Mouse (Mus musculus): ENCODE results near the gene Gpx3. TPM values are rescaled to one million over a fixed set of nuclear protein-coding genes. Genes with fewer than 3 reads are reported as not detected.
"Not testable (repeated sequence)": the region's sequence is repeated elsewhere in the genome, so short reads cannot be mapped to it uniquely, and the experiment has no call there.

Gpx3 gene
- polyA plus RNA-seq, 1 experiment from 2014 or later, result 50.2 TPM

DNA sequence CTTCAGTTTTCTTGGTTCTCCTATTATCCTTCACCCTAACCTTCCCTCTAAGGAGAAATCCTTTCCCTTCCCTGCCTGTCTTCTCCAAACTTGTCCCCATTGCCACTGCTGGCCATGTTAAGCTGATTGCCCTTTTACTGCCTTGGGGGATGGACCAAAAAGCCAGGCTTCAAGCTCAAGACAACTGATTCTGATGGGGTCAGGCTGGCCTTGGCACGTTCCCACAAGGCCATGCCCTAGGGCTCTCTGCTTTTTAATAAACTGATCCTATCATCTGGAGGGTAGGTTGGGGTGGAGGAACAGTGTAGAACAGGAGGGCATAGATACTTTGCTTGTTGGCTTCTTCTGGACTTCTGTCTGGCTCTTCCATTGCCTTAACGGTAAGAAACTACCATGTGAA is 16.8 kb upstream of the Gpx3 start:
- no peak overlapping the region for H3K4me2 ChIP-seq
- peaks cover 6% of the 10 kb centered on the region; the same call in 1 of the 2 replicates for H3K4me1 ChIP-seq (replicated peaks)
- no peaks in the 10 kb centered on the region for H3K9me3 ChIP-seq
- no peaks in the 10 kb centered on the region for H3K36me3 ChIP-seq
- no peak for ATAC-seq (ENCODE audit: low FRiP score)
- no peak overlapping the region for H3K9ac ChIP-seq
- H3K4me3 ChIP-seq, result no peak overlapping the region
- 89% methylated on average over 2 of the region's 2 CpGs for WGBS
- peaks cover 10% of the 10 kb centered on the region; the same call in 1 of the 2 replicates for H3K27me3 ChIP-seq
- H3K27ac ChIP-seq, result no peak overlapping the region

DNA sequence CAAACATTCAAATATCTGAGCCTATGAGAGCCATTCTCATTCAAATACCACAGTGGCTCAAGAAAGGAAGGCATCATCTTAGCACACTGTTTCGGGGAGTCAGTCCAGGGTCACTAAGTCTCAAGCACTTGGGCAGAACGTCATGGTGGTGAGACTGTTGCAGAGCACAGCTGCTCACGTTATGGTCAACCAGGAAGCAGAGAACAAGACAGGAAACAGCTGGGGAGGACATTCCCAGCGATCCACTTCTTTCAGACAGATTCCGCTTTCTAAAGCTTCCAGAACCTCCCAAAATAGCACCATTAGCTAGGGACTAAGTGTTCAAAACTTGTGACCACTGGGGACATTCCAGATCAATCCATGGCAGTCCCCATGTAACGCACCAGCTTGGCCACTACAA is 14.3 kb upstream of the Gpx3 start:
- peaks cover 10% of the 10 kb centered on the region; the same call in 1 of the 2 replicates for H3K27me3 ChIP-seq
- no peaks in the 10 kb centered on the region; the same call in 1 of the 2 replicates for H3K4me1 ChIP-seq (replicated peaks)
- H3K27ac ChIP-seq, result no peak overlapping the region
- no peak for ATAC-seq (ENCODE audit: low FRiP score)
- no peak overlapping the region for H3K9ac ChIP-seq
- WGBS, result 87% methylated on average over 6 of the region's 6 CpGs
- no peaks in the 10 kb centered on the region for H3K9me3 ChIP-seq
- no peak overlapping the region for H3K4me3 ChIP-seq
- H3K4me2 ChIP-seq, result no peak overlapping the region
- H3K36me3 ChIP-seq, result no peaks in the 10 kb centered on the region

DNA sequence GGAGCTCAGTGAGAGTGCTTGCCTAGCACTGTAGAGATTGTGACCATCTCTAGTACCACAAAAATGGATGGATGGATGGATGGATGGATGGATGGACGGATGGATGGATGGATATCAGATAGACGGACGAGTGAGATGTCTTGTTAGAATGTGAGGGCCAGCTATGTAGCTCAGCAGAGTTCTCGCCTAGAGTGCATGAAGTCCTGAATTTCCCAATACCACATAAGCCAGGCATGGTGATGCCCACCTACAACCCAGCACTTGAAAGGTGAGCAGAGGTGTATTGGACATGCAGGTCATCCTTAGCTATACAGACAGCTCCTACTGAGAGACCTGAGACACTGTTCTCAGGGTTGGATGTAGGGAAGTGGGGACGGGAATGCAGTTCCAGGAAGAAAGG is 10.9 kb upstream of the Gpx3 start:
- Histone ChIP-seq H3K9me3 (no peaks in the 10 kb centered on the region), H3K4me1 (replicated peaks) (no peaks in the 10 kb centered on the region), H3K9ac (no peak overlapping the region), H3K4me3 (no peak overlapping the region), H3K27ac (no peak overlapping the region), H3K27me3 (0 out of 2 replicates have a peak, but pooled peaks cover 2% of the 10 kb centered on the region), H3K4me2 (no peak overlapping the region), H3K36me3 (no peaks in the 10 kb centered on the region)
- no peak for ATAC-seq (ENCODE audit: low FRiP score)
- WGBS, result 83% methylated on average over 5 of the region's 5 CpGs

DNA sequence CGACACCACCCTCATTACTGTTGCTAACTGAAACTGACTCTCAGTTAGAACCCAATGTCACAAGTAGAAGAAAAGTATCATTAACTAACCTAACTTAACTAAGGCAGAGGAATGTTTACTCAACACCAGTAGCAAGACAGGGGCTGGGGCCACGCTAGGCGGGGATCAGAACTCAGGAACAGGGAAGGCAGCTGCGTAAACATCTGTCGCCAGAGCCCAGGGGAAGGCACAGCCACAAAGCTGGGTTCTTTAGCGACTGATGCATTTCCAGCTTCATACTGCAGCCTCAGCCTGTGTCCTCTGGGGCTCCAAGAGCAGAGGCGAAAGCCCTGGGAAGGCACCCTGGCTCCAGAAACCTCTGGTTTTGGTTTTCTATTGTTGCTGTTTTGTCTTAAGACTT is 10.2 kb upstream of the Gpx3 start:
- no peak for ATAC-seq (ENCODE audit: low FRiP score)
- Histone ChIP-seq H3K27me3 (no peaks in the 10 kb centered on the region), H3K27ac (no peak overlapping the region), H3K36me3 (no peaks in the 10 kb centered on the region), H3K4me1 (replicated peaks) (no peaks in the 10 kb centered on the region), H3K9me3 (no peaks in the 10 kb centered on the region), H3K4me2 (no peak overlapping the region), H3K9ac (no peak overlapping the region), H3K4me3 (no peak overlapping the region)
- 54% methylated on average over 7 of the region's 7 CpGs for WGBS

DNA sequence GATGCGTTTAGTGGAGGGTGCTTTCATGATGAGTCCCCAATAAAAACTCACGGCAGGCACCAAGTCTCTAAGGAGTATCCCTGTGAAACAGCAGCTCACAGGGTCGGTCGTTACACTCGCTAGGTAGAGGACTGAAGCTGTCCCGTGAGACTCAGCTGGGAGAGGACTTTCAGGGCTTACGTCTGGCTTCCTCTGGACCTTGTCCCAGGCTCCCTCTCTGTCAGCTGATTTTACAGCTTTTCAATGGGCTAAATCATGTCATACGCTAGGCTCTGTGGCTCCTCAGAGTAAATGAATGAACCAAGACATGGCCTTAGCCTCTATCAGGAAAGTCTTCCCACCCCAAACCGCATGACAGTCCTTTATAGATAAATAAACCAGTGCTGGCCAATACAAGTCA is 7.7 kb upstream of the Gpx3 start:
- Histone ChIP-seq H3K4me1 (replicated peaks) (no peaks in the 10 kb centered on the region), H3K27ac (no peak overlapping the region), H3K36me3 (no peaks in the 10 kb centered on the region), H3K9me3 (no peaks in the 10 kb centered on the region), H3K9ac (no peak overlapping the region), H3K4me2 (no peak overlapping the region), H3K27me3 (no peaks in the 10 kb centered on the region), H3K4me3 (no peak overlapping the region)
- ATAC-seq (ENCODE audit: low FRiP score), result no peak
- 71% methylated on average over 9 of the region's 9 CpGs for WGBS

DNA sequence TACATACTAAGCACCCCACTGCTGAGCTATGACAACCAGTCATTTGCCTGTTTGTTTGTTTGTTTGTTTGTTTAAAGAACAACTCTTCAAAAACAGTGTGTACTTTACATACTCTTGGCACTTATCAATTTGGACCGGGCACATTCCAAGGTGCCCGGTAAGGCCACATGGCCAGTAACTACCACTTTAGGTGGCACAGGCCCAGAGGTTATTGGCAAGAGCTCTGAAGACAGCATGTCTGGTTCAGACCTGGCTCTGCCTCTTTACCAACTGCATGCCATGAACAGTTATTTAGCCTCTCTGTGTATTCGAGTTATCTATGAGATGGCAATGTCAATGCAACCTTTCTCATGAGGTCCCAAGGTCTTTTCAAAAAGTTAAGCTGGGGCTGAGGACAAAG is 5.6 kb upstream of the Gpx3 start:
- 93% methylated on average over 3 of the region's 3 CpGs for WGBS
- H3K4me3 ChIP-seq, result not testable (repeated sequence)

DNA sequence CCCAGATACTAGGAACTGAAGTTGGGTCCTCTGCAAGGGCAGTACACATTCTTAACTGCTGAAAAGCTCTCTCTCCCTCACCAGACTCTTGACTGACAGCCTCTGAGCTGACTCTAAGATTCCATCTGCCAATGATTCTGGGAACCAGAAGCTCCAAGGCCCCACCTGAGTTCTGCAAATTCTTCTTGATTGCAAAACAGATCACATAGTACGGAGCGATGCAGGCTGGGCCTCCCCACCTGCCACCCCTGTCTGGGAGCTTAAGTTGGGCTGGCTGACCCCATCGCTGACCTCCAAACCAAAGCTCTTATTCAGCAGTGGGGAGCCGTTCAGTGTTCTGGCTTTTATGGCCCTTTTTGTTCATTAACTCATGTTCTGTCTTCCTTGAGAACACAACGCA is 4.8 kb upstream of the Gpx3 start:
- Histone ChIP-seq H3K9me3 (no peaks in the 10 kb centered on the region), H3K9ac (no peak overlapping the region), H3K27ac (no peak overlapping the region), H3K36me3 (no peaks in the 10 kb centered on the region), H3K4me1 (replicated peaks) (peaks cover 3% of the 10 kb centered on the region; the same call in 1 of the 2 replicates), H3K4me3 (no peak overlapping the region), H3K27me3 (no peaks in the 10 kb centered on the region), H3K4me2 (no peak overlapping the region)
- 36% methylated on average over 5 of the region's 5 CpGs for WGBS
- ATAC-seq (ENCODE audit: low FRiP score), result no peak

More for the DNA sequence above, 5.6 kb upstream of the Gpx3 start:
- not testable (repeated sequence) for ATAC-seq (ENCODE audit: low FRiP score); H3K9ac ChIP-seq; H3K27me3 ChIP-seq; H3K27ac ChIP-seq; H3K4me1 ChIP-seq (replicated peaks); H3K36me3 ChIP-seq; H3K4me2 ChIP-seq; H3K9me3 ChIP-seq

DNA sequence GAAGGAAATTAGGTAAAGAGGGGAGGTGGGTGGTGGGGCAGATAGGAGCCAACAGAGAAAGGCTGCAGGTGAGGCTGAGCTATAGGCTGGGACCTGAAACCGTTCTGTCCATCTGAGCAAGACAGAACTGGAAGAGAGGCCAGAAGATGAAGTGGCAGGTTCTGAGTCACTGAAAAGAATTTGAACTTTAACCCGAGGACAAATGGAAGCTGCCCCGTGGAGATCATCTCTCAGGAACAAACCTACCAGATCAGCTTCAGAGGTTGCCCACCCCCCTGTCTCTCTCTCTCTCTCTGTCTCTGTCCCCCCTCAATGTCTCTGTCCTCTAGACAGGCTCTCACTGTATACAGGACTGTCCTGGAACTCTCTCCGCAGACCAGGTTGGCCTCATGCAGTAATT is 2.6 kb upstream of the Gpx3 start:
- Histone ChIP-seq H3K9me3 (no peaks in the 10 kb centered on the region), H3K27me3 (no peaks in the 10 kb centered on the region), H3K27ac (no peak overlapping the region), H3K9ac (no peak overlapping the region), H3K4me2 (no peak overlapping the region), H3K36me3 (no peaks in the 10 kb centered on the region), H3K4me1 (replicated peaks) (peaks cover 18% of the 10 kb centered on the region), H3K4me3 (no peak overlapping the region)
- WGBS, result 75% methylated on average over 4 of the region's 4 CpGs
- no peak for ATAC-seq (ENCODE audit: low FRiP score)

DNA sequence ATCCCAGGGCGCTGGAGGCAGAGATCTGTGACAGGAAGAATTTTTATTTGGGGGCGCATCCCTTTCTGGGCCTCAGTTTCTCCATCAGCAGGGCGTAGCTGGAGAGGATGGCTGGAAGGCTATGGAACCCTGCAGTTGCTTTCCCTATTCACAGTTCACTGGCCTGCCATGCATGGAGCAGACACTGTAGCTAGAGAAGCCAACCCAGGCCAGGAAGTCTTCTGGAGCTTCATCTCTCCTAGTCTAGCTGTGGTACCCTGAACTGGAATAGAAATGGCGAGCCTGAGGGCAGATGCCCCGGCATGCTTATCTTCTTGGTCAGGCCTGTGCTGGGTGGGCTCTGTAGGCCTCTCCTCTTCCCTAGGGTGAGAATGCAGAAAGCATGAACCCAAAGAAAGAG is 1.1 kb downstream of the Gpx3 start:
- no peaks in the 10 kb centered on the region for H3K9me3 ChIP-seq
- WGBS, result 74% methylated on average over 5 of the region's 5 CpGs
- H3K27ac ChIP-seq, result no peak overlapping the region
- peaks cover 3% of the 10 kb centered on the region; the same call in 1 of the 2 replicates for H3K36me3 ChIP-seq
- no peak for ATAC-seq (ENCODE audit: low FRiP score)
- no peaks in the 10 kb centered on the region for H3K27me3 ChIP-seq
- H3K4me3 ChIP-seq, result peak overlapping the region; percentile 55
- peak overlapping the region; percentile 69 for H3K9ac ChIP-seq
- peaks cover 18% of the 10 kb centered on the region for H3K4me1 ChIP-seq (replicated peaks)
- H3K4me2 ChIP-seq, result peak overlapping the region; percentile 80

DNA sequence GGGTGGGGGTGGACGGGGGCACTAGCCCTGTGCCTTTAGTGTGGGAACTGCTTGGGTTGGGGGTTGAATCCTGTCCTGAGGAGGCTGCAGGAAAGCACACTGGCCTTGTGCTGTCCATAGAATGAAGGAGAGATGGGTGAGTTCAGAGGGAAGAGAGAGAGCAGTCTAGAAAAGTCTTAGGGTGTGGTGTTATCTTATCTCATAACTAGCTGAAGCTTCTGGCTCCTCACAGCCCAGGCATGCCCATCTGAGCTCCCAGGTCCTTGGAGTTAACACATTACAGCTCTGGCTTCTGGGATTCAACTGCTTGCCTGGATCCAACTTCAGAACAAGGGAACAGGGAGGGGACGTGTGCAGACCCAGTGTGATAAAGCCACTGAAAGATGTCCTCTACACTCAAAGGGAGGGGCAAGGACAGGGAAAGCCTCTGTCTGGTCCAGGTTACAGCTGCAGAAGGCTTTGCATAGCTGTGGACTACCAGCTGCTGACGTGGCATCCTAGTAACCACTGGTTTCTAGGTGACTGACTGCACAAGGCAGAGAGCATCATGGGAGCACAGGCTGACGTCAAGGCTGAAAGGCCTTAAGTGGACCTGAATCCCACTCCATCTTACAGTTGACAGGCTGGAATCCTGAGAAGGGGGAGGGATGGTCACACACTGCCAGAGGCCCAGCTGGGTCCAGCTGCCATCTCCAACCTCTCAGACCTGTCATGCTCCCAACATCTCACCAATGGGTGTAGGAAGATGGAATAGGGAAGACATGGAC is 1.9 kb downstream of the Gpx3 start:
- Histone ChIP-seq H3K4me3 (no peak overlapping the region), H3K9ac (no peak overlapping the region), H3K4me1 (replicated peaks) (peaks cover 18% of the 10 kb centered on the region), H3K27ac (no peak overlapping the region), H3K4me2 (no peak overlapping the region), H3K36me3 (peaks cover 11% of the 10 kb centered on the region), H3K9me3 (no peaks in the 10 kb centered on the region), H3K27me3 (no peaks in the 10 kb centered on the region)
- no peak for ATAC-seq (ENCODE audit: low FRiP score)
- 42% methylated on average over 4 of the region's 4 CpGs for WGBS

DNA sequence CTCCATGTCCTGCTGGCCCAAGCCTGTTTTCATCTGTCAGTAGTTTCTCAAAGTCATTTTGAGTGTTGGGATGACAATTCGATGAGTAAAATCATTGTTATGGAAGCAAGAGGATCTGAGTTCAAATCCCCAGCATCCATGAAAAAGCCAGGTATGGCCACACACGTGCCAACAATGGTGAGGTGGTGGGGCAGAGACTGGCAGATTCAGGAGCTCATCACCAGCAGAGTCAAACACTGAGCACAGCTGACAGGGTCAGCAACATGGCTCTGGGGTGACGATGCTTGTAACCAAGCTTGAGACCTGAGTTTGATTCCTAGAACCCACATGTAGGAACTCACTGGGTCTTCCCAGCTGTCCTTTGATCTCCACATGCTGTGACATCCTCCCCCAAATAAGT is 2.8 kb downstream of the Gpx3 start:
- Histone ChIP-seq H3K4me1 (replicated peaks) (peaks cover 18% of the 10 kb centered on the region), H3K36me3 (peaks cover 19% of the 10 kb centered on the region), H3K4me2 (no peak overlapping the region), H3K9ac (no peak overlapping the region), H3K27me3 (no peaks in the 10 kb centered on the region), H3K9me3 (no peaks in the 10 kb centered on the region), H3K4me3 (no peak overlapping the region), H3K27ac (no peak overlapping the region)
- no peak for ATAC-seq (ENCODE audit: low FRiP score)
- 76% methylated on average over 3 of the region's 3 CpGs for WGBS

DNA sequence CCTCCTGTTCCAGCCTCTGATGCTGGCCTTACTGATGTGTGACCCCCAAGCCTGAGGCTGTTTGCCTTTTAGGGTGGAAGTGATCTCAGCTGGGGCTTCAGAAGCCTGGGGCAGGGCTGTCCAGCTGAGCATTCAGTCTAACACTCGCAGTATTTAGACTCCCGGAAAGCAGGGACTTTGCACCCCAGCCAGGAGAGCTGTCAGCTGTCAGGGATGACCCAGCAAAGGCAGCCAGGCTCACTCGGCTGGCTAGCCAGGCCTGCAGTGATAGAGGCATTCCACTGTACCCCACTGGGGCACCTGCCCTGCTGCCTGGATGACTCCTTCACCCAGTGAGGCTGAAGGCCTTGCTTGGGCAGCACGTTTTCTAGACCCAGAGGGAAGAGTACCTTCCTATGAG is 3.7 kb downstream of the Gpx3 start:
- no peaks in the 10 kb centered on the region for H3K27me3 ChIP-seq
- no peaks in the 10 kb centered on the region for H3K9me3 ChIP-seq
- no peak overlapping the region for H3K4me3 ChIP-seq
- peaks cover 27% of the 10 kb centered on the region for H3K36me3 ChIP-seq
- no peak overlapping the region for H3K9ac ChIP-seq
- peaks cover 18% of the 10 kb centered on the region for H3K4me1 ChIP-seq (replicated peaks)
- 70% methylated on average over 4 of the region's 4 CpGs for WGBS
- no peak overlapping the region for H3K4me2 ChIP-seq
- ATAC-seq (ENCODE audit: low FRiP score), result no peak
- H3K27ac ChIP-seq, result no peak overlapping the region

DNA sequence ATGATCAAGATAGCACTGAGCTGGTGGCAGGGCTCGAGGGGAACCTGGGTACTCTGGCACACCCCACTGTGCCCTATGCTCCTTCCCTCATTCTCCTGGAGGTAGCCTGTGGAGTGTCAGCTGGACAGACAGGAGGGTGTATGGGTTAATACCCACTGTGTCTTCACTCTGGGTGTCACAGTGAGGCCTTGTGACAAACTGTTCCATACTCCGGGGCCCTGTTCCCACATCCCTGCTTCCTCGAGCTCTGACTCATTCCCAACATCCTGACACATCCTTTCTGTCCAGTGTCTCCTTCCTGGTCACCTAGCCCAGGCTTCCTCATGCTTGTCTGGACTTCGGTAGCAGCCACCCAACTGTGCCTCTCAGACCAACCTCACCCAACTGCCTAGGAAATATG is 4.2 kb downstream of the Gpx3 start:
- Histone ChIP-seq H3K4me1 (replicated peaks) (peaks cover 18% of the 10 kb centered on the region), H3K4me3 (no peak overlapping the region)
- WGBS, result 83% methylated on average over 4 of the region's 4 CpGs

More for the DNA sequence above, 4.2 kb downstream of the Gpx3 start:
- H3K9me3 ChIP-seq, result no peaks in the 10 kb centered on the region
- no peak overlapping the region for H3K4me2 ChIP-seq
- peaks cover 33% of the 10 kb centered on the region for H3K36me3 ChIP-seq
- H3K27ac ChIP-seq, result no peak overlapping the region
- no peak overlapping the region for H3K9ac ChIP-seq
- no peak for ATAC-seq (ENCODE audit: low FRiP score)
- no peaks in the 10 kb centered on the region for H3K27me3 ChIP-seq
